Mouse (Mus musculus) splenic B cell, adult 2 months (primary cell): ENCODE measurements around the gene Tceal5.

ENCODE experiments used
- DNase-seq: peaks from one replicate; pipeline ENCODE4 v3.0.0-alpha.2; 2011; ENCODE audit warnings: low read depth, low spot score
- H3K27me3 ChIP-seq: 2 replicates; pipeline ENCODE4 v1.6.1; 2012; ENCODE audit warnings: mild to moderate bottlenecking, low read length, moderate library complexity, mixed read lengths; ENCODE audit not compliant: control insufficient read depth, poor library complexity, insufficient read depth, severe bottlenecking
- H3K36me3 ChIP-seq: 2 replicates; pipeline ENCODE4 v1.6.1; 2012; ENCODE audit warnings: mild to moderate bottlenecking, low read length, moderate library complexity, mixed read lengths; ENCODE audit not compliant: control insufficient read depth, poor library complexity, insufficient read depth, severe bottlenecking

The Tceal5 gene

GRCm38 (mm10) chrX:136203257-136203656, 419 bp downstream of the Tceal5 start:
- H3K36me3 ChIP-seq = no peaks in the 10 kb centered on the region
- no peak for DNase-seq
- H3K27me3 ChIP-seq = no peaks in the 10 kb centered on the region

GRCm38 (mm10) chrX:136196873-136197272, 6.8 kb downstream of the Tceal5 start:
- peak; percentile 25 for DNase-seq
- H3K36me3 ChIP-seq = no peaks in the 10 kb centered on the region

GRCm38 (mm10) chrX:136195193-136195944, 8.3 kb downstream of the Tceal5 start:
- DNase-seq = no peak
- H3K36me3 ChIP-seq = no peaks in the 10 kb centered on the region
- no peaks in the 10 kb centered on the region for H3K27me3 ChIP-seq

More at GRCm38 (mm10) chrX:136196873-136197272, 6.8 kb downstream of the Tceal5 start:
- H3K27me3 ChIP-seq = no peaks in the 10 kb centered on the region

DNA sequence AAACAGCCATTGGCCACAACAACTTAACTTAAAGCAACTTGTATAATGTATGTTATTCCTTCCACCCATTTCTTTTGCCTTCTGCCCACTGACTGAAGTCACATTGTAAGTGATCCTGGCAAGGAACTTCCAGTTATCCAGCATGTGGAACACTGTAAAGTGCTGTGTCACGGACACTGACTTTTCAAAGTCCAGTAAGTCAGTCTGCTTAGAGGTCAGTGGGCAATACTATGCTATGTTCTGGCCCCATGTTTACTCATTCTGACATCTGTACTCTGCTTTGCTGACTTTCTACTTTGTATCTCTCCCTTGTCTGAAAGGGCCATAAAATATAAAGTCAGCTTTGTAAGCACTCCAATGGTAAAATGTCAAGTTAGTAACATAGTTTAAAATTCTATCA, 20.6 kb downstream of the Tceal5 start:
- DNase-seq = no peak

DNA sequence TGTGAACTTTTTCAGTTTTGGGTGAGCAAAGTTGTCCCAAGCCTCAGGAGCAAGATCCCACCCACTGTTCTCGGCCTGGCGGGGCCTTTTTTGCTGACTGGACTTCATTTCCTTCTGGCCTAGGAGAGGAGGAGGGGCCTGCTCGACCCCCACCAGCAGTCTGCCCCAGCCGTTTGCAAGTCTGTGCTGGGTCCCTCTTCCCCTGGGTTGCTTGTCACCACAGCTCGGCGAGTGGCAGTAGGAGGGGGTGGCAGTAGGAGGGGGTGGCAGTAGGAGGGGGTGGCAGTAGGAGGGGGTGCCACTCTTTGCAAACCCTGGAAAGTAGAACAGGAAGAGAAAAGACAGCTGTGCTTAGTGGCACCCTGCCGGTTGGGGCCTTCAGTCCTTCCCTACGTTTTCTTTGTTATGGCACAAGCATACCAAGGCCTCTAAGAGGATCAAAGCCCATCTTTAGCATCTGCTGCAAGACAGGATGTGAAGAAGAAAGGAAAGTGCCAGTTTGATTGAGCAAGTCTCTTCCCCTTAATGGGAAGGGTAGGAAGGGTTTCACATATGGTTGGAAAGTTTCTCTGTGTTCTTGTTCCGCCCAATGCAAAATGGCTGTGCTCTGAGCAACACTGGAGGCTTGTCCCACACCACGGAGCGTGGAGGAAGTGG, 22.7 kb downstream of the Tceal5 start:
- H3K27me3 ChIP-seq = no peaks in the 10 kb centered on the region
- no peak for DNase-seq
- H3K36me3 ChIP-seq = no peaks in the 10 kb centered on the region

More for the DNA sequence above, 20.6 kb downstream of the Tceal5 start:
- no peaks in the 10 kb centered on the region for H3K36me3 ChIP-seq
- H3K27me3 ChIP-seq = no peaks in the 10 kb centered on the region

GRCm38 (mm10) chrX:136172786-136173185, 30.9 kb downstream of the Tceal5 start:
- Histone ChIP-seq H3K36me3 (no peaks in the 10 kb centered on the region), H3K27me3 (no peaks in the 10 kb centered on the region)
- no peak for DNase-seq

DNA sequence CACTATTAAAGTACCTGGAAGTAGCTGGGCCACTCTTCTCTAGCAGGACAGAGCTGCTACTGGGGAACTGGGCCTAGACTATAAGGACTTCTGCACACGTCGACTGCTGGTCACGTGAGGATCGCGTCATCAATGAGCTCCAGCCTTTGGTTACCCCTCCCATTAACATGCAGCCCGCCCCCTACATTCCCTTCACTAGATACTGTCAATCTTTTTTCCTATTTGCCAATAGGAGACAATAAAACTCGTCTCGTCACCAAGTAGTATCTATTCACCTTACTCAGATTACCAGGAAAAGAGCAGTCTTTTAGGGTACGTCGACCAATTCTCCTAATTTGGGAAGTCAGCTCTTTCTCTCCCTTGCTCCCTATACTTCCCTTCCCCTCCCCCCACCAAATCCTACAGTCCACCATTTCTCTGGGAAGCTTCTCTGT, 31.5 kb downstream of the Tceal5 start, which contains the start of gene Tceal8:
Gene Tceal8, minus strand, starts transcription at position 225 of the 434 bp plus-strand sequence.
- peak; percentile 30 for DNase-seq
- no peaks in the 10 kb centered on the region for H3K36me3 ChIP-seq

GRCm38 (mm10) chrX:136171189-136172117, 32.2 kb downstream of the Tceal5 start:
- no peak for DNase-seq
- H3K27me3 ChIP-seq = no peaks in the 10 kb centered on the region
- H3K36me3 ChIP-seq = no peaks in the 10 kb centered on the region

More for the DNA sequence above, 31.5 kb downstream of the Tceal5 start, which contains the start of gene Tceal8:
- no peaks in the 10 kb centered on the region for H3K27me3 ChIP-seq

DNA sequence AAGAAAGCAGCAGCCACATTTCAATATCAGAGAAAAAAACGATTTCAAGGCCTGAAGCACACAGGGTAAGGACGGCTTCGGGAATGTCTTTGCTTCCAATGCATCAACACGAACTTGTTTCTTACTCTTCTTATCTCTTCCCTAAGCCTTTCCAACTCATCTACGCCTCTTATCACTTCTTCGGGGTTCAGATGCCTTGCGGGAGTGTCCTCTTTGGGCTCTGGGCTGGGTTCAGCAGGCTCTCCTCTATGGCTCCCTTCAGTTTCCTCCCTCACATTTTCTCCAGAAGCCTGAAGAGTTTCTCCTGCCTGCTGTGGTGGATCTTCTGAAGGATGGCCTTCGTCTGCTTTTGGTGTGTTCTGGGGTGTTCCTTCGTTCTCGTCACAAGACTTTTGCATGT, 33.1 kb downstream of the Tceal5 start:
- no peak for DNase-seq
- Histone ChIP-seq H3K27me3 (no peaks in the 10 kb centered on the region), H3K36me3 (no peaks in the 10 kb centered on the region)
